Mouse (Mus musculus) heart, postnatal 0 days (tissue): ENCODE data around the gene Cd80.

Experiments
- CTCF ChIP-seq: IDR thresholded peaks from 2 replicates; pipeline ENCODE4 v1.5.1; 2016; ENCODE audit warnings: antibody characterized with exemption, control low read depth, low read depth
- EP300 ChIP-seq: IDR thresholded peaks from 2 replicates; pipeline ENCODE4 v1.6.1; 2016; ENCODE audit warnings: antibody characterized with exemption, low read depth

DNA sequence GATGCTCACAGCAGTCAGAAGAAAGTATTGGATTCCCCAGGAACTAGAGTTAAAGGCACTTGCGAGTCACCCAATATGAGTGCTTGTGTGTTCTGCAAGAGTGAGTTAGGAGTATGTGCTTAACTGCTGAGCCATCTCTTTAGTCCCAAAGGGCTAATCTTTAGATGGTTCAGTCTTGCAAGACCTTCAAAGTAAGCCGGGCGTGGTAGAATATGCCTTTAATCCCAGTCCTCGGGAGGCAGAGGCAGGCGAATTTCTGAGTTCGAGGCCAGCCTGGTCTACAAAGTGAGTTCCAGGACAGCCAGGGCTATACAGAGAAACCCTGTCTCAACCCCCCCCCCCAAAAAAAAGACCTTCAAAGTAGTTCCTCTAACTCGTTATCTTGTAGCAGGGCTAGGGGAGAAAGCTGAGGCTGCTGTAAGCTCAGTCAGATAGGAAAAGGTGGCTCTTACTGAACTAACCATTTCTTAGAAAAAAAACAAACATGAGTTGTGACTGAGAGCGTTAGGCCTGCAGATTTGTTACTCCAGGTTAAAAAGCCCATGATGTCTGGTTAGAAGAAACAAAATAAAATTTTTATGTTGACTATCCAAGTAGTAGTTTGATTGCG, 19.4 kb downstream of the Cd80 start:
- no peak for TF ChIP-seq EP300
- no peak for TF ChIP-seq CTCF
